Mouse (Mus musculus): Measurements from ENCODE around the gene Net1. TPM values are rescaled to one million over a fixed set of nuclear protein-coding genes. Genes with fewer than 3 reads are reported as not detected.

The Net1 gene
- polyA plus RNA-seq, 1 experiment from 2014 or later = 124 TPM

GRCm38 (mm10) chr13:3886663-3887062 is 31.4 kb downstream of the Net1 start:
- no peak overlapping the region for H3K9ac ChIP-seq (replicated peaks; ENCODE audit: low read length)
- no peak for ATAC-seq (replicated peaks; ENCODE audit: insufficient number of reproducible peaks, low FRiP score, low TSS enrichment, low read depth)
- H3K27me3 ChIP-seq (ENCODE audit: control insufficient read depth, insufficient read depth, low read length) = no peaks in the 10 kb centered on the region
- H3K9me3 ChIP-seq (replicated peaks; ENCODE audit: control insufficient read depth, low read length) = no peaks in the 10 kb centered on the region
- no peak for DNase-seq (ENCODE audit: low spot score)
- 92% methylated on average over 7 of the region's 7 CpGs for WGBS
- no peaks in the 10 kb centered on the region for H3K4me1 ChIP-seq (ENCODE audit: control insufficient read depth, insufficient read depth, low read length)
- H3K27ac ChIP-seq (replicated peaks; ENCODE audit: low read depth, low read length) = no peak overlapping the region
- peaks cover 16% of the 10 kb centered on the region for H3K36me3 ChIP-seq (replicated peaks; ENCODE audit: control insufficient read depth, insufficient read depth, low read depth, low read length)
- no peak overlapping the region for H3K4me3 ChIP-seq (ENCODE audit: low read depth, low read length)
- H3K4me2 ChIP-seq (ENCODE audit: low read depth, low read length) = no peak overlapping the region

DNA sequence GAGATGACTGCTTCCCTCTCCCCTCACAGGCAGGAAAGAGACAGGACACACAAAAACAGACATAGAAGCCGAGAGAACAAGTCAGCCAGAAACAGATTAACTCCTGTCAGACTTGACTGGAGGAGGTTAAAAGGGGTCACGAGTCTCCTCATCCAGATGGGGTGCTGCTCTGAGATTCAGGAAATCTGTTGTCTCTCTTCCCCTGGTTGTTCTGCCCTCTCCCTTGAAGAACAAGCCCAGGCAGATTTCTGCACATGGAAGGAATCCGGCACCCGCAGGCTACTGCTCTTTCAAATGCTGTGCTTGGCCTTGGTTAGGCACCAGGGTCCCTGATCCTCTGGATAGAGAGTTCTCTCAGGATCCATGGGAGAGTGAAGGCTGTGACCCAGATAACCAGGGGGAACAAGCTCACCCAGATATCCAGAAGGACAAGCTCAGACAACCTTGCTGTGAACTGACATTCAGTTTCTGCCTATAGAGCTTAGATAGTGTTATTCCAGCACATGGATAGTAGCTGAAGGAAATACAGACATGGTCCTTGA is 40.3 kb downstream of the Net1 start:
- 27% methylated on average over 4 of the region's 4 CpGs for WGBS
- Histone ChIP-seq H3K36me3 (replicated peaks; ENCODE audit: control insufficient read depth, insufficient read depth, low read depth, low read length) (no peaks in the 10 kb centered on the region; the same call in 1 of the 2 replicates), H3K4me2 (ENCODE audit: low read depth, low read length) (no peak overlapping the region), H3K27ac (replicated peaks; ENCODE audit: low read depth, low read length) (no peak overlapping the region), H3K4me3 (ENCODE audit: low read depth, low read length) (no peak overlapping the region), H3K4me1 (ENCODE audit: control insufficient read depth, insufficient read depth, low read length) (no peaks in the 10 kb centered on the region), H3K9me3 (replicated peaks; ENCODE audit: control insufficient read depth, low read length) (no peaks in the 10 kb centered on the region), H3K27me3 (ENCODE audit: control insufficient read depth, insufficient read depth, low read length) (no peaks in the 10 kb centered on the region), H3K9ac (replicated peaks; ENCODE audit: low read length) (no peak overlapping the region)
- DNase-seq (ENCODE audit: low spot score) = peak; percentile 35
- ATAC-seq (replicated peaks; ENCODE audit: insufficient number of reproducible peaks, low FRiP score, low TSS enrichment, low read depth) = 0 out of 2 replicates have a peak, but pooled peaks have one; percentile 5

DNA sequence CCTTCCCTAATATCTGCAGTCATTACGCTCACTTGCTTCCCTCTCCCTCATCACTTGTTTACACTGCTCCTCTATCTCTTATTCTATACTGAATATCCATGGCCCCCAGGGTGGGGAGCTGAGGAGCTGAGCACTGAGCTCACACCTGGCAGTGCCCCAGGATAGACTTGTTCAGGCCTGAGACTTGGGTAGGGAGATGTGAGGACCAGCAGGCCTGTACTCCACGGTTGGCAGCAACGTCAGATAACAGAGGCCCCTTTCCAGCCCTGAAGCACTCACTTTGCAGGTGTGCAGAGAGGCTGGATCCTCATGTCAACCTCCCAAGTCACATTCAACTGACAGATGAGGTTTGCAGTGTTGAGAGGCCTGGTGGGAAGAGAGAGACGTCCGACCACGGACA is 40.8 kb downstream of the Net1 start:
- WGBS = 43% methylated on average over 6 of the region's 6 CpGs
- Histone ChIP-seq H3K9me3 (replicated peaks; ENCODE audit: control insufficient read depth, low read length) (no peaks in the 10 kb centered on the region), H3K27me3 (ENCODE audit: control insufficient read depth, insufficient read depth, low read length) (no peaks in the 10 kb centered on the region), H3K4me2 (ENCODE audit: low read depth, low read length) (no peak overlapping the region), H3K36me3 (replicated peaks; ENCODE audit: control insufficient read depth, insufficient read depth, low read depth, low read length) (no peaks in the 10 kb centered on the region; the same call in 1 of the 2 replicates), H3K4me1 (ENCODE audit: control insufficient read depth, insufficient read depth, low read length) (no peaks in the 10 kb centered on the region), H3K27ac (replicated peaks; ENCODE audit: low read depth, low read length) (no peak overlapping the region), H3K9ac (replicated peaks; ENCODE audit: low read length) (no peak overlapping the region), H3K4me3 (ENCODE audit: low read depth, low read length) (no peak overlapping the region)
- DNase-seq (ENCODE audit: low spot score) (no peak), ATAC-seq (replicated peaks; ENCODE audit: insufficient number of reproducible peaks, low FRiP score, low TSS enrichment, low read depth) (0 out of 2 replicates have a peak, but pooled peaks have one; percentile 30)

DNA sequence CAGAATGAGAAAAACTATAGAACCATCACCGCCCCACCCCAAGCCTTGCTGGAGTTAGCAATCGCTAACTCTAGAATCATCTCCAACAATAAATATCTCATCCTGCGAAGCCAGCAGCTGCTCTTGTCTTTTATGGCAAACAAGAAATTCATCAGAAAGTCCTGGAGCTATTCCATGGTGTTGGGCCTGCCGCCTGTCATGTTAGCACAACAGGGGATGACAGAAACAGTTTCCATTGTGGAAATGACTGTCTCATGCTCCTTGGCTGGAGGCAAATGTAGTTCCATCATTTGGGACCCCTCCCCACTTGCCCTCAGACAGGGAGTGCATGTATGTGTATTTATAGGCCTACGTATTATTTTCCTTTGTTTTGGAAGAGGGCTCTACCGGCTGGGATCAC is 41.6 kb downstream of the Net1 start:
- H3K36me3 ChIP-seq (replicated peaks; ENCODE audit: control insufficient read depth, insufficient read depth, low read depth, low read length) = no peaks in the 10 kb centered on the region
- ATAC-seq (replicated peaks; ENCODE audit: insufficient number of reproducible peaks, low FRiP score, low TSS enrichment, low read depth) (no peak), DNase-seq (ENCODE audit: low spot score) (no peak)
- no peak overlapping the region for H3K4me3 ChIP-seq (ENCODE audit: low read depth, low read length)
- H3K27me3 ChIP-seq (ENCODE audit: control insufficient read depth, insufficient read depth, low read length) = no peaks in the 10 kb centered on the region
- H3K4me2 ChIP-seq (ENCODE audit: low read depth, low read length) = no peak overlapping the region
- no peaks in the 10 kb centered on the region for H3K9me3 ChIP-seq (replicated peaks; ENCODE audit: control insufficient read depth, low read length)
- H3K4me1 ChIP-seq (ENCODE audit: control insufficient read depth, insufficient read depth, low read length) = no peaks in the 10 kb centered on the region
- no peak overlapping the region for H3K27ac ChIP-seq (replicated peaks; ENCODE audit: low read depth, low read length)
- H3K9ac ChIP-seq (replicated peaks; ENCODE audit: low read length) = no peak overlapping the region
- WGBS = 81% methylated on average over 6 of the region's 6 CpGs

DNA sequence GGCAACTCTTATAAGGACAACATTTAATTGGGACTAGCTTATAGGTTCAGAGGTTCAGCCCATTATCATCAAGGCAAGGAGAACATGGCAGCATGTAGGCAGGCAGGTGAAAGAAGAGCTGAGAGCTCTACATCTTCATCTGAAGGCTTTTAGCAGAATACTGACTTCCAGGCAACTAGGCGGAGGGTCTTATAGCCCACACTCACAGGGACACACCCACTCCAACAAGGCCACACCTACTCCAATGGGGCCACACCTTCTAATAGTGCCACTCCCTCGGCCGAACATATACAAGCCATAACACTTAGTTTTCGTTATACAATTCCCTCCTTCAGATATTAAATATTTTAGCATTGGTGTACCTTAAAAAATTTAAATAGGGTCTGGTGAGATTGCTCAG is 45.2 kb downstream of the Net1 start:
- ATAC-seq (replicated peaks; ENCODE audit: insufficient number of reproducible peaks, low FRiP score, low TSS enrichment, low read depth) = no peak
- no peaks in the 10 kb centered on the region for H3K36me3 ChIP-seq (replicated peaks; ENCODE audit: control insufficient read depth, insufficient read depth, low read depth, low read length)
- no peaks in the 10 kb centered on the region for H3K9me3 ChIP-seq (replicated peaks; ENCODE audit: control insufficient read depth, low read length)
- no peaks in the 10 kb centered on the region for H3K27me3 ChIP-seq (ENCODE audit: control insufficient read depth, insufficient read depth, low read length)
- DNase-seq (ENCODE audit: low spot score) = no peak
- WGBS = 88% methylated on average over 4 of the region's 4 CpGs
- H3K4me2 ChIP-seq (ENCODE audit: low read depth, low read length) = no peak overlapping the region
- H3K4me1 ChIP-seq (ENCODE audit: control insufficient read depth, insufficient read depth, low read length) = no peaks in the 10 kb centered on the region
- no peak overlapping the region for H3K9ac ChIP-seq (replicated peaks; ENCODE audit: low read length)
- no peak overlapping the region for H3K27ac ChIP-seq (replicated peaks; ENCODE audit: low read depth, low read length)
- H3K4me3 ChIP-seq (ENCODE audit: low read depth, low read length) = no peak overlapping the region

DNA sequence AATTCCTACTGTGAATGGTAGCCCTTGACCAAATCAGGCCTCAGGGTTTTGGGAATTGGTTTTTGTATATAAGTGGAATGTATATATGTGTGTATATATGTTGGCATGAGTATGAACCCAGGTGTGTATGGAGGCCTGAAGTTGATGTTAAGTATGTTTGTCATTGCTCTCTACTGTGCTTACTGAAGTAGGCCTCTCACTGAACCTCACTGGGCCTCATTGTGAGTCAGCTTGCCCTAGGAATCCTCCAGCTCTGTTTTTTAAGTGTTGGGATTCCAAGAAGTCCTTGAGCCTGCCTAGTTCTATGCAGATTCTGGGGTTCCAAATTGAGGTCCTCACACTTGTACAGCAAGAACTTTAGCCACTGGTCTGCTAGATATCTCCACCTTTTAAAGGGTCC is 48.1 kb downstream of the Net1 start:
- ATAC-seq (replicated peaks; ENCODE audit: insufficient number of reproducible peaks, low FRiP score, low TSS enrichment, low read depth) (no peak), DNase-seq (ENCODE audit: low spot score) (no peak)
- H3K9me3 ChIP-seq (replicated peaks; ENCODE audit: control insufficient read depth, low read length) = no peaks in the 10 kb centered on the region
- no peaks in the 10 kb centered on the region for H3K4me1 ChIP-seq (ENCODE audit: control insufficient read depth, insufficient read depth, low read length)
- H3K4me2 ChIP-seq (ENCODE audit: low read depth, low read length) = no peak overlapping the region
- no peaks in the 10 kb centered on the region for H3K27me3 ChIP-seq (ENCODE audit: control insufficient read depth, insufficient read depth, low read length)
- no peaks in the 10 kb centered on the region for H3K36me3 ChIP-seq (replicated peaks; ENCODE audit: control insufficient read depth, insufficient read depth, low read depth, low read length)
- no peak overlapping the region for H3K9ac ChIP-seq (replicated peaks; ENCODE audit: low read length)
- no peak overlapping the region for H3K27ac ChIP-seq (replicated peaks; ENCODE audit: low read depth, low read length)
- H3K4me3 ChIP-seq (ENCODE audit: low read depth, low read length) = no peak overlapping the region

- H3K27me3 ChIP-seq (ENCODE audit: control insufficient read depth, insufficient read depth, low read length) = no peaks in the 10 kb centered on the region
- H3K4me3 ChIP-seq (ENCODE audit: low read depth, low read length) = no peak overlapping the region
- H3K4me1 ChIP-seq (ENCODE audit: control insufficient read depth, insufficient read depth, low read length) = no peaks in the 10 kb centered on the region
- no peak overlapping the region for H3K9ac ChIP-seq (replicated peaks; ENCODE audit: low read length)
- no peak overlapping the region for H3K4me2 ChIP-seq (ENCODE audit: low read depth, low read length)
- no peak for DNase-seq (ENCODE audit: low spot score)
- no peaks in the 10 kb centered on the region for H3K36me3 ChIP-seq (replicated peaks; ENCODE audit: control insufficient read depth, insufficient read depth, low read depth, low read length)
- no peaks in the 10 kb centered on the region for H3K9me3 ChIP-seq (replicated peaks; ENCODE audit: control insufficient read depth, low read length)
- H3K27ac ChIP-seq (replicated peaks; ENCODE audit: low read depth, low read length) = no peak overlapping the region
- 84% methylated on average over 6 of the region's 6 CpGs for whole genome bisulfite sequencing
- ATAC-seq (replicated peaks; ENCODE audit: insufficient number of reproducible peaks, low FRiP score, low TSS enrichment, low read depth) = no peak
These were observed 50.9 kb downstream of the Net1 start for GRCm38 (mm10) chr13:3867158-3867557.

DNA sequence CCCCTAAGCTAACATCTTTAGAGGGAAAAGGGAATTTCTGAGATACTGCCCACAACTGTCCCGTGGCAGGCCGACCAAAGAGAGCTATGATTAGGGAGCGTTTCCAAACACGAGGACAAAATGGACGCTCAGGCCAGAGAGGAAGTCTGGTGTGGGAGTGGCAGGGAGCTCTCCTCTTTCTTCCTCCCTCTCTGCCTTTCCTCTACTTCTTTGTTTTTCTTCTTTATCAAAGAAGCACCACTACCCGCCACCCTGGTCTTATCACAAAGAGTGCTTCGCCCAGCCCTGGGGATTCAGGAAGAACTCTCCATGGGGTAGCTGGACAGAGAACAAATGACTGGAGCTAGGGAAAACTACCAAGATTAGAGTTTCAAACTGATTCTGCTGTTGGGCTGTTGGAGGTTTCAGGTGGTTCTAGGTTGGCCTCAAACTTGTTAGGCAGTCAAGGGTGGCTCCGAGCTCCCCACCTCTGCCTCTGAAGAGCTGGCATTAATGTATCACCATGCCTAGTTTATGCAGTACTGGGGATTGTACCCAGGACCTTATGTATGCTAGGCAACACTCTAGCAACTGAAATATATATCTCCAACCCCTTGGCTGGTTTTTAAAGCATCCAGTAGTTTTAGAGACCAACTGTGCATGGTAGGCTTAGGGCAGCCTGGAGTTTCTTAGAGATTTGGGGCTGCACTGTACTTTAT is 51.5 kb downstream of the Net1 start:
- Histone ChIP-seq H3K27me3 (ENCODE audit: control insufficient read depth, insufficient read depth, low read length) (no peaks in the 10 kb centered on the region), H3K9ac (replicated peaks; ENCODE audit: low read length) (no peak overlapping the region), H3K27ac (replicated peaks; ENCODE audit: low read depth, low read length) (no peak overlapping the region), H3K4me1 (ENCODE audit: control insufficient read depth, insufficient read depth, low read length) (no peaks in the 10 kb centered on the region), H3K4me2 (ENCODE audit: low read depth, low read length) (no peak overlapping the region), H3K9me3 (replicated peaks; ENCODE audit: control insufficient read depth, low read length) (no peaks in the 10 kb centered on the region), H3K4me3 (ENCODE audit: low read depth, low read length) (no peak overlapping the region), H3K36me3 (replicated peaks; ENCODE audit: control insufficient read depth, insufficient read depth, low read depth, low read length) (no peaks in the 10 kb centered on the region)
- ATAC-seq (replicated peaks; ENCODE audit: insufficient number of reproducible peaks, low FRiP score, low TSS enrichment, low read depth) = no peak
- no peak for DNase-seq (ENCODE audit: low spot score)
- 89% methylated on average over 8 of the region's 8 CpGs for WGBS

All from embryonic facial prominence, embryonic 11.5 days (tissue).